In the genomic region with DNA sequence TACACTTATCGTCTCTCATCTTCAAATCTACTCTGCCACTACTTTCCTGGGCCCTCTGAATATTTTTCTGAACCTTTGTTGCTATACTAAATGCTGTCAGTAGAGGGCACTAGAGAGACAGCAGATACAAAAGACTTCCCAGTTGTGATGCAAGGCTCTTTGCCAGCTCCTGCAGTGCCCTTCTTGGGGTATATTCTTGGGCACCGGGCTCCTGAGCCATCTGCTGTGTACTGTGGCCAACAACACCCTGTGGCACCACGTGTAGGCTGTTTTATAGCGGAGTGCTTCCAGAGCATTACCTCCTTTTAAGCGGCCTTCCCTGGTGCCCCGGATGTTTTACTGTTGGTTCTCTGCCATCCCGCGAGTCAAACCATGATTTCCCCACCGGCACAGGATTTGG, we compare ENCODE assay signal across 10 mouse cellular contexts. TPM values are rescaled to one million over a fixed set of nuclear protein-coding genes. Genes with fewer than 3 reads are reported as not detected.
DNase-seq lines count a peak whose midpoint lies in the region; ATAC-seq and TF ChIP-seq lines count a peak whose summit lies in the region.
"Had no signal": no experiment of that assay in that cellular context is flagged by ENCODE, and none has a peak within 500 bp of the region (broad histone marks: within the 10 kb centered on the region; RNA-seq: fewer than 3 reads in every experiment).

No protein-coding gene starts in this region.

- peaks cover 11% of the 10 kb centered on the region for H3K4me1 ChIP-seq in forebrain, embryonic 13.5 days
- peaks cover 12% of the 10 kb centered on the region for H3K4me1 ChIP-seq in forebrain, embryonic 12.5 days
- H3K4me1 ChIP-seq in neural tube, embryonic 15.5 days: peaks cover 20% of the 10 kb centered on the region

- H3K4me3 ChIP-seq in forebrain, embryonic 13.5 days: no peak overlapping the region
- H3K4me3 ChIP-seq in forebrain, embryonic 12.5 days (replicated peaks): no peak overlapping the region
- peak overlapping the region; percentile 21 for H3K4me3 ChIP-seq in left cerebral cortex, adult 2 months
- no peak overlapping the region for H3K4me3 ChIP-seq in neural tube, embryonic 15.5 days (replicated peaks)
- H3K4me3 ChIP-seq: neural tube, embryonic 12.5 days had no signal

- no peaks in the 10 kb centered on the region for H3K27me3 ChIP-seq in forebrain, embryonic 13.5 days
- H3K27me3 ChIP-seq in forebrain, embryonic 12.5 days: no peaks in the 10 kb centered on the region
- no peaks in the 10 kb centered on the region for H3K27me3 ChIP-seq in neural tube, embryonic 15.5 days (replicated peaks)
- H3K27me3 ChIP-seq: neural tube, embryonic 12.5 days had no signal

- intact Hi-C loops in gastrocnemius, postnatal 14 days (cut with DNase I; ENCODE audit: low total_unique reads): loop anchor here (10.0 kb wide), 2 partner anchors 84 to 634 kb away; no protein-coding TSS in a partner anchor
- intact Hi-C loops in left cerebral cortex, adult 2 months (cut with DNase I): loop anchor here (1.0 to 5.0 kb wide), 9 partner anchors 67 to 937 kb away; a partner anchor contains a TSS

- peak; percentile 58 for ATAC-seq in forebrain, embryonic 13.5 days
- no peak for ATAC-seq in forebrain, embryonic 12.5 days (ENCODE audit: low FRiP score)
- ATAC-seq in neural tube, embryonic 15.5 days (ENCODE audit: low FRiP score): peak; percentile 34; the same call in 1 of the 2 replicates
- ATAC-seq in erythroblast, adult 5-6 weeks (replicated peaks; ENCODE audit: low FRiP score, poor library complexity, severe bottlenecking): no peak

- no peak overlapping the region for H3K4me2 ChIP-seq in forebrain, embryonic 13.5 days
- H3K4me2 ChIP-seq in forebrain, embryonic 12.5 days: no peak overlapping the region
- no peak overlapping the region for H3K4me2 ChIP-seq in neural tube, embryonic 15.5 days
- H3K4me2 ChIP-seq: neural tube, embryonic 12.5 days had no signal

- DNase-seq in 416B (ENCODE audit: low read depth): peak; percentile 59
- peak; percentile 81 to 83 for DNase-seq in cerebellum, adult 18-20 months
- DNase-seq in gastrocnemius, postnatal 14 days: peak; percentile 33
- no peak for DNase-seq in left cerebral cortex, adult 2 months (ENCODE audit: extremely low spot score in 1 of 2, low spot score in 2 of 2)

- no peak overlapping the region for H3K27ac ChIP-seq in forebrain, embryonic 13.5 days
- H3K27ac ChIP-seq in forebrain, embryonic 12.5 days: no peak overlapping the region
- H3K27ac ChIP-seq in left cerebral cortex, adult 2 months: no peak overlapping the region
- no peak overlapping the region for H3K27ac ChIP-seq in neural tube, embryonic 15.5 days (replicated peaks)
- H3K27ac ChIP-seq: neural tube, embryonic 12.5 days had no signal

- H3K9ac ChIP-seq in forebrain, embryonic 13.5 days: no peak overlapping the region
- no peak overlapping the region for H3K9ac ChIP-seq in forebrain, embryonic 12.5 days
- H3K9ac ChIP-seq in neural tube, embryonic 15.5 days (replicated peaks): no peak overlapping the region
- H3K9ac ChIP-seq: neural tube, embryonic 12.5 days had no signal

- H3K36me3 ChIP-seq in forebrain, embryonic 13.5 days (ENCODE audit: poor library complexity, severe bottlenecking): no peaks in the 10 kb centered on the region
- H3K36me3 ChIP-seq in forebrain, embryonic 12.5 days (replicated peaks): no peaks in the 10 kb centered on the region
- no peaks in the 10 kb centered on the region for H3K36me3 ChIP-seq in neural tube, embryonic 15.5 days
- H3K36me3 ChIP-seq: G1E; neural tube, embryonic 12.5 days had no signal

- H3K9me3 ChIP-seq in forebrain, embryonic 13.5 days (replicated peaks): no peaks in the 10 kb centered on the region
- no peaks in the 10 kb centered on the region for H3K9me3 ChIP-seq in forebrain, embryonic 12.5 days
- no peaks in the 10 kb centered on the region for H3K9me3 ChIP-seq in neural tube, embryonic 15.5 days (replicated peaks)
- H3K9me3 ChIP-seq: neural tube, embryonic 12.5 days had no signal

- TF ChIP-seq CTCF in left cerebral cortex, adult 2 months (IDR thresholded peaks at IDR 0.05): peak; percentile 88

- WGBS in forebrain, embryonic 13.5 days: 70% methylated on average over 9 of the region's 9 CpGs
- WGBS in forebrain, embryonic 12.5 days: 83% methylated on average over 9 of the region's 9 CpGs
- 63% methylated on average over 9 of the region's 9 CpGs for WGBS in neural tube, embryonic 15.5 days

RNA-seq across cellular contexts. Expression of a gene that starts 27.3 kb away (rescaled TPM):
- polyA plus RNA-seq in forebrain, embryonic 13.5 days (2015; fragmentation: Nextera tagmentation; extraction: Ambion mirVana): 1.5 and 1.8 TPM in 2 replicates
- polyA plus RNA-seq in forebrain, embryonic 12.5 days (2016; fragmentation: Nextera tagmentation; extraction: Ambion mirVana): 1.9 and 2.1 TPM in 2 replicates
- total RNA-seq in gastrocnemius, postnatal 14 days (2021): 100 to 1,000 TPM; 138 to 167 TPM
- total RNA-seq in left cerebral cortex, adult 2 months (2021): 1 to 10 TPM; 2.1 TPM
- 1.3 and 2.3 TPM in 2 replicates for polyA plus RNA-seq in neural tube, embryonic 15.5 days (2015; fragmentation: Nextera tagmentation; extraction: Ambion mirVana)
- not detected in 2 replicates for total RNA-seq in erythroblast, adult 5-6 weeks (2015; ENCODE audit: low replicate concordance)
- total RNA-seq in erythroblast, adult 5-6 weeks (2017; ENCODE audit: low replicate concordance): not detected in 2 replicates
- polyA plus RNA-seq: G1E had no signal

Comparison
In these comparisons a context has a peak if more than half of its experiments do, and no peak if none do; other contexts are left out.
1. ATAC-seq: peak in forebrain, embryonic 13.5 days (single experiment) and neural tube, embryonic 15.5 days (single experiment); none in forebrain, embryonic 12.5 days (single experiment) and erythroblast, adult 5-6 weeks (single experiment).
2. DNase-seq: peak in 416B (single experiment), cerebellum, adult 18-20 months (2 of 2) and gastrocnemius, postnatal 14 days (single experiment); none in left cerebral cortex, adult 2 months (0 of 2).
3. RNA of a gene that starts 27.3 kb away (total RNA-seq): 138 to 167 TPM in gastrocnemius, postnatal 14 days; 2.1 TPM in left cerebral cortex, adult 2 months and not detected in erythroblast, adult 5-6 weeks; every median in the first group is over 10 times any median in the second.